In genomic region chr2:153600667-153601648, GRCm38 (mm10) we compare ENCODE assay signal across 8 mouse cellular contexts. TPM values are rescaled to one million over a fixed set of nuclear protein-coding genes. Genes with fewer than 3 reads are reported as not detected.
DNase-seq lines count a peak whose midpoint lies in the region; ATAC-seq lines count a peak whose summit lies in the region.

No protein-coding gene starts in this region.

- H3K36me3 ChIP-seq in lung, embryonic 15.5 days, result no peaks in the 10 kb centered on the region
- no peaks in the 10 kb centered on the region for H3K36me3 ChIP-seq in stomach, embryonic 16.5 days (ENCODE audit: control insufficient read depth, insufficient read depth, low read length)

- H3K9me3 ChIP-seq in lung, embryonic 15.5 days, result no peaks in the 10 kb centered on the region
- H3K9me3 ChIP-seq in stomach, embryonic 16.5 days (replicated peaks; ENCODE audit: control insufficient read depth, low read length), result no peaks in the 10 kb centered on the region

- no peak overlapping the region for H3K4me3 ChIP-seq in lung, embryonic 15.5 days
- no peak overlapping the region for H3K4me3 ChIP-seq in stomach, embryonic 16.5 days (replicated peaks; ENCODE audit: low read length)

- WGBS in lung, embryonic 15.5 days, result 41% methylated on average over 16 of the region's 16 CpGs
- 53% methylated on average over 16 of the region's 16 CpGs for WGBS in stomach, embryonic 16.5 days

- H3K4me1 ChIP-seq in lung, embryonic 15.5 days, result peaks cover 13% of the 10 kb centered on the region
- H3K4me1 ChIP-seq in stomach, embryonic 16.5 days (ENCODE audit: control insufficient read depth, insufficient read depth, low read length), result no peaks in the 10 kb centered on the region; the same call in 1 of the 2 replicates

- H3K27ac ChIP-seq in lung, embryonic 15.5 days, result 0 out of 2 replicates have a peak overlapping the region, but pooled peaks have one; percentile 41
- H3K27ac ChIP-seq in stomach, embryonic 16.5 days (ENCODE audit: low read length), result no peak overlapping the region

- H3K9ac ChIP-seq in lung, embryonic 15.5 days, result no peak overlapping the region
- H3K9ac ChIP-seq in stomach, embryonic 16.5 days (ENCODE audit: low read length), result no peak overlapping the region

- no peaks in the 10 kb centered on the region for H3K27me3 ChIP-seq in lung, embryonic 15.5 days
- H3K27me3 ChIP-seq in stomach, embryonic 16.5 days (ENCODE audit: control insufficient read depth, insufficient read depth, low read length), result no peaks in the 10 kb centered on the region

- ATAC-seq in lung, embryonic 15.5 days (ENCODE audit: borderline replicate concordance, extremely low read depth, low FRiP score, low TSS enrichment), result peak; percentile 52
- peak; percentile 19; the same call in 1 of the 2 replicates for ATAC-seq in stomach, embryonic 16.5 days (ENCODE audit: insufficient read depth, low FRiP score)

- peak; percentile 55 for DNase-seq in 3134 (ENCODE audit: extremely low read depth, insufficient read length, low spot score)
- peak; percentile 38 for DNase-seq in NIH3T3 (ENCODE audit: low read depth)
- peak; percentile 52 for DNase-seq in gastrocnemius, postnatal 25 days
- DNase-seq in kidney, adult 11 months, result peak; percentile 75
- no peak for DNase-seq in B cell, adult 2 months
- DNase-seq in left cerebral cortex, adult 8-10 months (ENCODE audit: low spot score in 2 of 2), result no peak

- no peak overlapping the region for H3K4me2 ChIP-seq in lung, embryonic 15.5 days
- no peak overlapping the region for H3K4me2 ChIP-seq in stomach, embryonic 16.5 days (ENCODE audit: low read depth, low read length)

RNA-seq across cellular contexts. Expression of gene Commd7, which starts 31.6 kb away (rescaled TPM):
- total RNA-seq in gastrocnemius, postnatal 25 days (2021), result 1 to 10 TPM; 9.5 TPM
- polyA plus RNA-seq in lung, embryonic 15.5 days (2015; fragmentation: Nextera tagmentation; extraction: Ambion mirVana), result 83.5 and 84.8 TPM in 2 replicates
- polyA plus RNA-seq in stomach, embryonic 16.5 days (2015; fragmentation: Nextera tagmentation; extraction: Ambion mirVana), result 72.0 and 75.0 TPM in 2 replicates
- 10 to 100 TPM; 26.1 to 31.6 (median 28.6) TPM for total RNA-seq in left cerebral cortex, adult 8-10 months (2022)

RNA-seq across cellular contexts. Expression of gene Dnmt3b, which starts 48.3 kb away (rescaled TPM):
- 1 to 10 TPM in 1 of 2 experiments, under 1 TPM in 1; 0.94 to 1.1 TPM for total RNA-seq in gastrocnemius, postnatal 25 days (2021)
- polyA plus RNA-seq in lung, embryonic 15.5 days (2015; fragmentation: Nextera tagmentation; extraction: Ambion mirVana), result 12.3 and 13.0 TPM in 2 replicates
- polyA plus RNA-seq in stomach, embryonic 16.5 days (2015; fragmentation: Nextera tagmentation; extraction: Ambion mirVana), result 6.5 and 7.0 TPM in 2 replicates
- total RNA-seq in left cerebral cortex, adult 8-10 months (2022), result 1 to 10 TPM in 3 of 4 experiments, under 1 TPM in 1; 0.57 to 1.5 (median 1.0) TPM

Comparison
In these comparisons a context has a peak if more than half of its experiments do, and no peak if none do; other contexts are left out.
1. DNase-seq: peak in 3134 (single experiment), NIH3T3 (single experiment), gastrocnemius, postnatal 25 days (single experiment) and kidney, adult 11 months (single experiment); none in B cell, adult 2 months (0 of 2) and left cerebral cortex, adult 8-10 months (0 of 2).